Mouse (Mus musculus) embryonic facial prominence, embryonic 13.5 days (tissue): Measurements from ENCODE around the gene Sorcs1. TPM values are rescaled to one million over a fixed set of nuclear protein-coding genes. Genes with fewer than 3 reads are reported as not detected.

Experiments used
- ATAC-seq: fragments of 200-750 bp; cut with Nextera tagmentation; 2 replicates; pipeline ENCODE4 v1.8.0; 2017; ENCODE audit warnings: low read depth; ENCODE audit not compliant: insufficient number of reproducible peaks, insufficient read depth, low FRiP score, low TSS enrichment
- H3K27ac ChIP-seq: fragments of 300-500 bp; sonication (generic); 2 replicates; pipeline ENCODE4 v1.5.1; 2015; ENCODE audit warnings: moderate library complexity, mild to moderate bottlenecking, inconsistent platforms
- H3K27me3 ChIP-seq: fragments of 300-500 bp; sonication (generic); 2 replicates; pipeline ENCODE4 v1.6.1; 2015; ENCODE audit warnings: mild to moderate bottlenecking, inconsistent platforms
- H3K36me3 ChIP-seq: fragments of 300-500 bp; sonication (generic); 2 replicates; pipeline ENCODE4 v1.6.1; 2015; ENCODE audit warnings: mild to moderate bottlenecking, inconsistent platforms
- H3K4me1 ChIP-seq: fragments of 300-500 bp; sonication (generic); 2 replicates; pipeline ENCODE4 v1.6.1; 2015; ENCODE audit warnings: inconsistent platforms
- H3K4me2 ChIP-seq: fragments of 300-500 bp; sonication (generic); 2 replicates; pipeline ENCODE4 v1.6.1; 2015; ENCODE audit warnings: moderate library complexity, mild to moderate bottlenecking, inconsistent platforms
- H3K4me3 ChIP-seq: fragments of 300-500 bp; sonication (generic); 2 replicates; pipeline ENCODE4 v1.5.1; 2015; ENCODE audit warnings: mild to moderate bottlenecking, inconsistent platforms
- H3K9ac ChIP-seq: fragments of 300-500 bp; sonication (generic); 2 replicates; pipeline ENCODE4 v1.6.1; 2015; ENCODE audit warnings: mild to moderate bottlenecking, inconsistent platforms
- H3K9me3 ChIP-seq: fragments of 300-500 bp; sonication (generic); 2 replicates; pipeline ENCODE4 v1.6.1; 2016; ENCODE audit warnings: inconsistent platforms
- WGBS: fragments of 180-500 bp; shearing (Covaris S2); methylation state at CpG from one replicate; pipeline ENCODE4 v1.1.7; 2015; ENCODE audit warnings: mixed read lengths; 5-methylcytosine and 5-hydroxymethylcytosine counted together
- polyA plus RNA-seq: library from polyadenylated mRNA; unstranded; fragments of >200 nt; fragmentation: Nextera tagmentation; extraction: Ambion mirVana; gene quantifications from 2 replicates; pipeline ENCODE4 v1.2.1, GENCODE M21; 2015

Gene Sorcs1
- polyA plus RNA-seq, 1 experiment from 2014 or later: 2.2 TPM

DNA sequence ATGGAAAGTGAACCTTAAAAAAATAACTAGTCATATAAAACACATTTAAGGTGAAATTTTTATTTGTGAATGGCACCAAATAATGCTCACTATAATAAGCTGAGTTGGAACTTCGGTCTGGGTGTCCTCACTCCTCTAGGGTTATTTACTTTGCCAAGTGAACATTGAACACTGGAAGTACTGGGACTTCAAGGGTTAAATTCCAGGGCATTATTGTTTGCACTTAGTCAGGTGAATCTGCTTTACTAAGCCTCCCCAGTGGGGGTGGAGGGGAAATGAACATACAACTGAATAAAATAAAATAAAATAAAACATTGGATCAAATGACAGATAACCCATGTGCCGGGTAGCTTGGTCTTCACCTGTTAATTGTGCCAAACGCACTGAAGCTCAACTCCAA lies 347.3 kb downstream of the Sorcs1 start:
- no peak overlapping the region for H3K9ac ChIP-seq
- no peaks in the 10 kb centered on the region for H3K27me3 ChIP-seq
- ATAC-seq: no peak
- no peaks in the 10 kb centered on the region for H3K36me3 ChIP-seq
- H3K9me3 ChIP-seq: no peaks in the 10 kb centered on the region
- no peak overlapping the region for H3K4me3 ChIP-seq
- no peak overlapping the region for H3K4me2 ChIP-seq
- H3K4me1 ChIP-seq: no peaks in the 10 kb centered on the region
- WGBS: 73% methylated on average over 3 of the region's 3 CpGs
- H3K27ac ChIP-seq: no peak overlapping the region

- no peak overlapping the region for H3K9ac ChIP-seq
- no peaks in the 10 kb centered on the region for H3K27me3 ChIP-seq
- H3K4me2 ChIP-seq: no peak overlapping the region
- no peak for ATAC-seq
- H3K4me1 ChIP-seq: no peaks in the 10 kb centered on the region
- no peak overlapping the region for H3K27ac ChIP-seq
- H3K4me3 ChIP-seq: no peak overlapping the region
- no peaks in the 10 kb centered on the region for H3K9me3 ChIP-seq
- WGBS: 81% methylated on average over 8 of the region's 8 CpGs
- no peaks in the 10 kb centered on the region for H3K36me3 ChIP-seq
Observed at GRCm38 (mm10) chr19:50327804-50328203, 350.6 kb downstream of the Sorcs1 start.

GRCm38 (mm10) chr19:50326151-50326550 lies 352.3 kb downstream of the Sorcs1 start:
- H3K9ac ChIP-seq: no peak overlapping the region
- H3K4me1 ChIP-seq: no peaks in the 10 kb centered on the region
- ATAC-seq: no peak
- no peak overlapping the region for H3K27ac ChIP-seq
- no peak overlapping the region for H3K4me3 ChIP-seq
- no peaks in the 10 kb centered on the region for H3K9me3 ChIP-seq
- no peaks in the 10 kb centered on the region for H3K36me3 ChIP-seq
- 63% methylated on average over 3 of the region's 3 CpGs for WGBS
- H3K27me3 ChIP-seq: no peaks in the 10 kb centered on the region
- H3K4me2 ChIP-seq: no peak overlapping the region

DNA sequence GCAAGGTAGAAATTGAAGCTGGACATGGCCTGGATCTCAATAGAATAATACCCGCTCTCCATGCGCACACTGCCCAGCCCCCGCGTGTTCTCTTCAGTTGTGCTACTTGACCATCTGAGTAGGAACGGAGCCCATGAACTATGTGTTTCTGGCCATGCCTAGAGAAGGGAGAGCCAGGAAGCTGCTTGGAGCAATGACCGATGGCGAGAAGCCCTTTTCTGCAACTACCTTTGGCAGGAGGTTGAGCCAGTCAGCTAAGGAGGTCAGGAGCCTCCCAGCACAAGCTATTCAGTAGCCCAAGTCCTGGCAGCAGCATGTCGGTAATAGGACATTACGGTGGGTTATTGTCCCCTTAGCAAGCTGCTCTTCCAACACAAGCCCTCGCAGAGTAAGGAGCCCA lies 352.8 kb downstream of the Sorcs1 start:
- WGBS: 92% methylated on average over 10 of the region's 10 CpGs
- H3K27ac ChIP-seq: no peak overlapping the region
- ATAC-seq: no peak
- H3K4me1 ChIP-seq: no peaks in the 10 kb centered on the region
- no peak overlapping the region for H3K9ac ChIP-seq
- H3K4me3 ChIP-seq: no peak overlapping the region
- H3K36me3 ChIP-seq: no peaks in the 10 kb centered on the region
- H3K4me2 ChIP-seq: no peak overlapping the region
- H3K27me3 ChIP-seq: no peaks in the 10 kb centered on the region
- no peaks in the 10 kb centered on the region for H3K9me3 ChIP-seq

- Histone ChIP-seq H3K4me1 (no peaks in the 10 kb centered on the region), H3K4me3 (no peak overlapping the region), H3K27ac (no peak overlapping the region), H3K9me3 (no peaks in the 10 kb centered on the region), H3K27me3 (no peaks in the 10 kb centered on the region), H3K9ac (no peak overlapping the region), H3K4me2 (no peak overlapping the region), H3K36me3 (no peaks in the 10 kb centered on the region)
- WGBS: 73% methylated on average over 2 of the region's 2 CpGs
- ATAC-seq: no peak
Observed at GRCm38 (mm10) chr19:50307046-50307445, 371.4 kb downstream of the Sorcs1 start.

- no peak overlapping the region for H3K9ac ChIP-seq
- no peak overlapping the region for H3K4me2 ChIP-seq
- no peaks in the 10 kb centered on the region for H3K36me3 ChIP-seq
- no peaks in the 10 kb centered on the region for H3K9me3 ChIP-seq
- WGBS: 87% methylated on average over 7 of the region's 7 CpGs
- no peaks in the 10 kb centered on the region for H3K4me1 ChIP-seq
- no peak overlapping the region for H3K4me3 ChIP-seq
- no peak overlapping the region for H3K27ac ChIP-seq
- no peak for ATAC-seq
- H3K27me3 ChIP-seq: no peaks in the 10 kb centered on the region
Observed at GRCm38 (mm10) chr19:50294205-50294604, 384.2 kb downstream of the Sorcs1 start.

DNA sequence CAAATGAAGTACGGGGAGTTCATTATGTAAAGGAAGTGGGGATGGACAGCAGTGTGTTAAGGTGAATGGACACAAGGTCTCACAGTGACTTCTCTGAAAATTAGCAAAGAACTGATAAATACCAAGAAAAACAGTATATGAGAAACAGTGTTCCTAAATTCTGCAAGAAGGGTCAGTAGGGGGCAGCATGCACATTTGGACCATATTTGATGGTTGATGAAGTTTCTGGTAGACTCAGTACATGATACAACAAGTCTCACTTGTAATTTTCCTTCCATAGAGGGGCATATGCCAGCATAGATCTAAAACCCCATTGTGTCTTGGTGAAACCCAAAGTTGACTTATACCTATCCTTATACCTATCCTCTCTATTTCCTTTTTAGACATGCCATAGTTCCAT lies 414.0 kb downstream of the Sorcs1 start:
- H3K9ac ChIP-seq: no peak overlapping the region
- 84% methylated on average over 1 of the region's 1 CpGs for WGBS
- no peak overlapping the region for H3K4me3 ChIP-seq
- H3K4me1 ChIP-seq: no peaks in the 10 kb centered on the region
- no peak overlapping the region for H3K4me2 ChIP-seq
- H3K36me3 ChIP-seq: no peaks in the 10 kb centered on the region
- no peaks in the 10 kb centered on the region for H3K9me3 ChIP-seq
- no peak for ATAC-seq
- peaks cover 12% of the 10 kb centered on the region for H3K27me3 ChIP-seq
- no peak overlapping the region for H3K27ac ChIP-seq

GRCm38 (mm10) chr19:50258718-50259413 lies 419.6 kb downstream of the Sorcs1 start:
- Histone ChIP-seq H3K9ac (no peak overlapping the region), H3K4me2 (no peak overlapping the region), H3K36me3 (no peaks in the 10 kb centered on the region), H3K27ac (no peak overlapping the region), H3K9me3 (no peaks in the 10 kb centered on the region), H3K4me3 (no peak overlapping the region), H3K4me1 (no peaks in the 10 kb centered on the region), H3K27me3 (peaks cover 10% of the 10 kb centered on the region)
- no peak for ATAC-seq
- WGBS: 40% methylated on average over 16 of the region's 16 CpGs

DNA sequence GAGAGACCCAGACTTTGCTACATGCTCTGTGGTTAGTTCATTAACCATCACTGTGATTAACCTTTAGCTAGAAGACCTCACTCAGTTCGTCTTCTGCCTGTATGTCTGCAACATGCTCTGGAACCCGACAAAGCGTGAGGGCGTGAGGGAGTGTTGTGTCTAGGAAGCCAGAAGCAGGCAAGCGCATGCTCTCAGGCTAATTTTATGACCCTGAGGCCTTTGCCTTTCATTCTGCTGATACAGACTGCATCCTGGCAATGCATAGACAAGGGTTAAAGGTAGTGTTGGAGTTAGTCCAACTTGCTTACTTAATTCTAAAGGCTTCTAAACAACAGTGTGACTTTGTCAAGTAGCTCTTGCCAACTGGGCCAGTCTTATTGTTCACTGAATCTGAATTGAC lies 458.0 kb downstream of the Sorcs1 start:
- H3K4me1 ChIP-seq: no peaks in the 10 kb centered on the region
- no peaks in the 10 kb centered on the region for H3K36me3 ChIP-seq
- no peak overlapping the region for H3K4me2 ChIP-seq
- H3K4me3 ChIP-seq: no peak overlapping the region
- ATAC-seq: no peak
- H3K27ac ChIP-seq: no peak overlapping the region
- WGBS: 73% methylated on average over 5 of the region's 5 CpGs
- no peaks in the 10 kb centered on the region for H3K27me3 ChIP-seq
- no peak overlapping the region for H3K9ac ChIP-seq
- H3K9me3 ChIP-seq: no peaks in the 10 kb centered on the region

GRCm38 (mm10) chr19:50214466-50215228 lies 463.8 kb downstream of the Sorcs1 start:
- no peak for ATAC-seq
- 20% methylated on average over 7 of the region's 7 CpGs for WGBS
- Histone ChIP-seq H3K4me2 (no peak overlapping the region), H3K36me3 (no peaks in the 10 kb centered on the region), H3K4me1 (no peaks in the 10 kb centered on the region), H3K9me3 (no peaks in the 10 kb centered on the region), H3K27me3 (no peaks in the 10 kb centered on the region), H3K9ac (no peak overlapping the region), H3K4me3 (no peak overlapping the region), H3K27ac (no peak overlapping the region)

GRCm38 (mm10) chr19:50210456-50210855 lies 468.0 kb downstream of the Sorcs1 start:
- H3K4me3 ChIP-seq: no peak overlapping the region
- H3K4me1 ChIP-seq: no peaks in the 10 kb centered on the region
- H3K27ac ChIP-seq: no peak overlapping the region
- WGBS: 41% methylated on average over 7 of the region's 7 CpGs
- H3K9me3 ChIP-seq: no peaks in the 10 kb centered on the region
- H3K27me3 ChIP-seq: no peaks in the 10 kb centered on the region
- no peaks in the 10 kb centered on the region for H3K36me3 ChIP-seq
- no peak overlapping the region for H3K4me2 ChIP-seq
- no peak for ATAC-seq
- no peak overlapping the region for H3K9ac ChIP-seq

DNA sequence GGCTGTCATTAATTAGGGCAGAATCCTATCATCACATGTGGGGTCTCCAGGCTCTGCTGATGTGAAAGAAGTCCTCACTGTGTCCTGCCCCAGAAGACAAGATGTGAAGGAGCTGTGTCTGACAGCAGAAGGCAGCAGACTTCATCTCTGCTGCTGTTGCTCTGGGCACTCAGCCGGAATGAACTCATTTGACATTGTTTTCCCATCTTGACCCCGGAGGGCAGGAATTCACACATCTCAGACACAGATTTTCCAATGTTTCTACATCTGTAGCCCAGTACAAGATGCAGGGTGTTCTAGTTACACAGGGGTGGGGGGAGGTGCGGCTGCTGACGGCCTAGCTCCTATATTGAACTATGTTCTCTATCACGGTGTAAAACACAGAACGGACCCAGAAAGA lies 474.1 kb downstream of the Sorcs1 start:
- no peak overlapping the region for H3K4me3 ChIP-seq
- no peak for ATAC-seq
- H3K27ac ChIP-seq: no peak overlapping the region
- H3K36me3 ChIP-seq: no peaks in the 10 kb centered on the region
- H3K27me3 ChIP-seq: no peaks in the 10 kb centered on the region
- no peaks in the 10 kb centered on the region for H3K4me1 ChIP-seq
- WGBS: 47% methylated on average over 6 of the region's 6 CpGs
- no peak overlapping the region for H3K9ac ChIP-seq
- no peaks in the 10 kb centered on the region for H3K9me3 ChIP-seq
- no peak overlapping the region for H3K4me2 ChIP-seq
